Mouse (Mus musculus) left cerebral cortex, postnatal 36 days (tissue): ENCODE measurements at regions not wholly inside any gene's neighbourhood (a gene's known extent, or its start where the extent isn't known, plus 50 kb on each side); places are given as distances from the start of the nearest gene placed in this dataset.
A peak's percentile ranks its signal among the peaks of the same experiment; 100 is the strongest.

Experiments used
- DNase-seq, 2 experiments: peaks; one replicate each; pipeline ENCODE4 v3.0.0; 2021 to 2022; ENCODE audit warnings: low spot score in 2 of 2, mixed read lengths in 1 of 2
- intact Hi-C: fragments of 180-260 bp; cut with DNase I; formaldehyde crosslinking; loops from one replicate; pipeline ENCODE4 v1.15.1; 2025

GRCm38 (mm10) chr14:105662839-105663238, 233.8 kb downstream of the Spry2 start:
- intact Hi-C loops = no loop called here
- DNase-seq = no peak

- DNase-seq = peak; percentile 40 to 49
- intact Hi-C loops = no loop called here
Measured at GRCm38 (mm10) chr14:105658316-105658715, 238.3 kb downstream of the Spry2 start.

GRCm38 (mm10) chr14:105647166-105647565, 249.5 kb downstream of the Spry2 start:
- intact Hi-C loops = no loop called here
- no peak for DNase-seq

- intact Hi-C loops = no loop called here
- no peak for DNase-seq
Measured at GRCm38 (mm10) chr14:105644428-105644827, 252.2 kb downstream of the Spry2 start.

GRCm38 (mm10) chr14:105643285-105643957, 253.2 kb downstream of the Spry2 start:
- DNase-seq = no peak
- intact Hi-C loops = no loop called here

GRCm38 (mm10) chr14:105632335-105632734, 264.3 kb downstream of the Spry2 start:
- intact Hi-C loops = no loop called here
- no peak for DNase-seq

- DNase-seq = peak in 1 of 2 experiments; percentile 41
- intact Hi-C loops = loop anchor here (1.0 to 2.0 kb wide), 4 partner anchors 37 to 267 kb away; no protein-coding TSS in a partner anchor
Measured at GRCm38 (mm10) chr14:105631681-105632031, 265.0 kb downstream of the Spry2 start.

GRCm38 (mm10) chr14:105630867-105631680, 265.5 kb downstream of the Spry2 start:
- intact Hi-C loops = loop anchor here (1.0 to 2.0 kb wide), 4 partner anchors 38 to 268 kb away; no protein-coding TSS in a partner anchor
- DNase-seq = peak; percentile 71 to 75

- DNase-seq = no peak
- intact Hi-C loops = loop anchor here (2.0 kb wide), 2 partner anchors 38 to 268 kb away; no protein-coding TSS in a partner anchor
Measured at GRCm38 (mm10) chr14:105630444-105630843, 266.2 kb downstream of the Spry2 start.

- DNase-seq = no peak
- intact Hi-C loops = loop anchor here (10.0 kb wide), 1 partner anchor 134 kb away; no protein-coding TSS in a partner anchor
Measured at GRCm38 (mm10) chr14:105628673-105629072, 267.9 kb downstream of the Spry2 start.

- no peak for DNase-seq
- intact Hi-C loops = loop anchor here (10.0 kb wide), 1 partner anchor 130 kb away; no protein-coding TSS in a partner anchor
Measured at GRCm38 (mm10) chr14:105624387-105624786, 272.2 kb downstream of the Spry2 start.

- no peak for DNase-seq
- intact Hi-C loops = loop anchor here (10.0 kb wide), 1 partner anchor 127 kb away; no protein-coding TSS in a partner anchor
Measured at GRCm38 (mm10) chr14:105622166-105622565, 274.5 kb downstream of the Spry2 start.

GRCm38 (mm10) chr14:105621124-105621523, 275.5 kb downstream of the Spry2 start:
- DNase-seq = no peak
- intact Hi-C loops = loop anchor here (10.0 kb wide), 1 partner anchor 126 kb away; no protein-coding TSS in a partner anchor

GRCm38 (mm10) chr14:105619449-105619848, 277.2 kb downstream of the Spry2 start:
- intact Hi-C loops = no loop called here
- no peak for DNase-seq

GRCm38 (mm10) chr14:105615766-105616165, 280.9 kb downstream of the Spry2 start:
- intact Hi-C loops = no loop called here

GRCm38 (mm10) chr14:105612794-105613193, 283.8 kb downstream of the Spry2 start:
- DNase-seq = no peak
- intact Hi-C loops = no loop called here

More at GRCm38 (mm10) chr14:105615766-105616165, 280.9 kb downstream of the Spry2 start:
- no peak for DNase-seq

GRCm38 (mm10) chr14:105608804-105609203, 287.8 kb downstream of the Spry2 start:
- no peak for DNase-seq
- intact Hi-C loops = no loop called here

GRCm38 (mm10) chr14:105606551-105606950, 290.1 kb downstream of the Spry2 start:
- intact Hi-C loops = no loop called here

GRCm38 (mm10) chr14:105604451-105604850, 292.2 kb downstream of the Spry2 start:
- intact Hi-C loops = no loop called here
- no peak for DNase-seq

More at GRCm38 (mm10) chr14:105606551-105606950, 290.1 kb downstream of the Spry2 start:
- no peak for DNase-seq

GRCm38 (mm10) chr14:105603047-105603461, 293.6 kb downstream of the Spry2 start:
- DNase-seq = peak in 1 of 2 experiments; percentile 54
- intact Hi-C loops = no loop called here
